Mouse (Mus musculus) regulatory T cell (primary cell): ENCODE data around the gene Ube2c.

Experiments
- in situ Hi-C: fragments of 300-600 bp; cut with MboI, MseI; formaldehyde crosslinking; loops from one replicate; pipeline ENCODE4 v1.15.1; 2025; ENCODE audit warnings: high pct_unique_total_duplicates

The Ube2c gene

DNA sequence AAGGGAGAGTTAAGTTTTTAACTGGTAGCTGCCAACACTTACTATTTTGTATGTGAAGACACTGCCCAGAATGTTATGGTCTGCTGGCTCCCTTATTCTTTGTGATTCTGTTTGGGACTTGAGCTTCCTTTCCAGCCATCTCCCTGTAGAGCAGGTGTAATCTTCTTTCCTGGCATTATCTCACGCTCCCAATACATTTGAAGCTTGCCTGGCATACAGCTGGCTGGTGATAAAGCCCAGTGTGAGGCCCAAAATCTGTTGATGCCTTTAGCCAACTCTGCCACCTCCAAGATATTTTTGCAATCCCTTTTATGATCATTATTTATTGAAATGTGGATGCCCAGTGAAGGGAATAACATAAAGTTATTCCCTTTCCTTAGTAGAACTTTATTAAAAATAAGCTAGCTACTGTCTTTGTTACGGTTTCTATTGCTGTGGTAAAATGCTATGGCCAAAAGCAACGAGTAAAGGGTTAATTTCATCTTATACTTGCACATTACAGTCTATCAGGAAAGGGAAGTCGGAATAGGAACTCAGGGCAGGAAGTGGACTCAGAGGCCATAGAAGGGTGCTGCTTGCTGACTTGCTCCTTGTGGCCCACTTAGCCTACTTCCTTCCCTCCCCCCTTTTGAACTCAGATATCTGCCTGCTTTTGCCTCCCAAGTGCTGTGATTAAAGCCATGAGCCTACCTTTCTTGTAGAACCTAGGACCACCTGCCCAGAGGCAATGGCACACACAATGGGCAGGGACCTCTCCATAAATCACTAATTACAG, 9.5 kb upstream of the Ube2c start:
- in situ Hi-C loops, result loop anchor here (10.0 kb wide), 1 partner anchor 695 kb away; no protein-coding TSS in a partner anchor

DNA sequence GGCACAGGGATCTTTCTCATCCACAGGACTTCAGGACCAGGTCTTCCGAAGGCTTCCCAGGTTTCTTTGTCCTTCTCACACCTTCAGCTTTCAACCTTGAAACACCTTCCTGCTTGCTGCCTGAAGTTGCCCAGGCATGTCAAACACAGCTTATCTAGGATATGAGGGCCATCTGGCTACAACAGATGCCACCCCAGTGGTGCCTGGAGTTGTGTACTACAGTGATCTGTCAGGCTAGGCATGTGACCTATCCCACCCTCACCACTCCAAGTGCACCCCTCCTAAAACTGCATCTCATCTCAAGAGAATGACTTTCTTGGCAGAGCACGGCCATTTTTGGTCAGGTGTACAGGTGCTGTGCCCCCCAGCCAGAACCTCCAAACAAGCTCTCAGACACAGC, 8.2 kb upstream of the Ube2c start:
- in situ Hi-C loops, result loop anchor here (10.0 kb wide), 1 partner anchor 697 kb away; no protein-coding TSS in a partner anchor

DNA sequence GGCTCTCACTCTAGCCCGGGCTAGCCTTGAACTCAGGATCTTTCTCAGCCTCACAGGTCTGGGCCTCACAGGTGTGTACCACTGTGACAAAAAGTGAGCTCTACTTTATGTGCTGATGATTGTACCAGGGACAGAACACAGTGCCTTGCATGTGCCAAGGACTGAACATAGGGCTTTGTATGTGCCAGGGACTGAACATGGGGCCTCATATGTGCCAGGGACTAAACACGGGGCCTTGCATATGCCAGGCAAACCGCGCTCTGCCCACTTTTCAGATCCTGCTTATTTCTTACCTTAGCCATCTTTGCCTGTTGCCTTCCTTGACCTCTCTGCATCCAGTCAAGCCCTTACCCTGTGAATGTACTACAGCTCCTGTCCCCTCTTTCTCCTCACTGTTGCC, 7.7 kb upstream of the Ube2c start:
- in situ Hi-C loops, result loop anchor here (10.0 kb wide), 1 partner anchor 697 kb away; no protein-coding TSS in a partner anchor

DNA sequence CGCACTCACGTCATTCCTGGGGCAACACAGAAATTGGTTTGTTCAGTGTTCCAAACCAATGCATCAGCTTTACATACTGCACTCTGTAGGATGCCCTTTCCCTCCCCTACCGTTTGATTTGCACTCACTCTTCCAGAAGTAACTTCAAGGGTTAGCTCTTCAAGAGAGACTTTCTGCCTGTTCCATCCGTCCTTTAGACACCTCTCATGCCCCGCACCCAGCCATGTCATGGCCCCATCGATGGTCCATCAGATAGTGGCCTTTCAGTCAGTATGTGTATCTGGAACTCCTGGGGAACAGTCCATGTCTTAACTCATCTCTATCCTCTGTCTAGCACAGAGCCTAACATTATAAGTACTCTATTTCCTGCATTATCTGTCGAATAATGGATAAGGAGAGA, 7.1 kb upstream of the Ube2c start:
- in situ Hi-C loops, result loop anchor here (10.0 kb wide), 1 partner anchor 698 kb away; no protein-coding TSS in a partner anchor

DNA sequence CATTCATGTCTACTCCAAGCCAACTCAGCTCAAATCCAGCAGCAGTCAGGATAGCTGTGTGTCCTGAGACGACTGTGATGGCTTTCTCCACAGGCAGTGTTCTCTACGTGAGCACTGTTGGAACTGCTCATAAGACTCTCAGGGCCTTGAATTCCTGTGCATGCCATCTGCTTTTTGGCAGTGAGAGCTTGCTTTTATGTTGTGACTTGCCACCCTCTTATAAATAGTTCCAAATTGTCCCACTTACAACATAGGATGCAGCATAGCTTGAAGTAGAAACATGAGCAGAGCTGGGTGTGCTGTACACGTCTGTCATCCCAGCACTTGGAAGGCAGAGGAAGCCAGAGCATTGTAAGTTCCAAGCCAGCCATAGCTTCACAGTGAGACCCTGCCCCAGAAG, 3.9 kb upstream of the Ube2c start:
- in situ Hi-C loops, result loop anchor here (10.0 kb wide), 1 partner anchor 701 kb away; no protein-coding TSS in a partner anchor

DNA sequence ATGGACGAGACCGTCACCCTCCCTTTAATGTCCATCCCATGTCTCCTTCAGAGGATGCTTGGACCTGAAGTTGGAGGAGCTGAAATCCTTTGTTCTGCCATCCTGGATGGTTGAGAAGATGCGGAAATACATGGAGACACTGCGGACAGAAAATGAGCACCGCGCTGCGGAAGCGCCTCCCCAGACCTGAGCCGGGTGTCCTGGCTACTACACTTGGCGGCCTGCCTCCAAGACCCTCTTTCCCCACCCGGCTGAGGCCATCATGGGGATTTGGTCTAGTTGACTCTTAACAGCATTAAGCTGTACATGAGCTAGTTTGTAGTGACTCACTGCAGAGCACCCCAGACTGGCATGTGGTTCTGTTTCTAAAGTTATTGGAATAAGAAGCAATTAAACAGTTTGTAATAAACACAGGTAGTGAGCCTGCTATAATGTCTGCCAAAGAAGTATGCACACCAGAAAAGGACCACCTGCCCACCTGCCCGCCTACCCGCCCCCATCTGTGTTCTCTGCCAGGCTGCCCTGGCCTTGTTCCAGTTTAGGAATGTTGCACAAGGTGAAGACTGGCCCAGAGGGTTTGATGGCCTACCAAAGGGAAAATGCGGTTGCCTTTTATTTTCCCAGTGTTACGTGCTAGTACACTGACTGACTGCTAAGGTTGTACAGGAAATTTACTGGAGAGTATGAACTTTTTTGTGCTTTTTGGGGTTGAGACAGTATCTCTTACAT, 1.7 kb upstream of the Ube2c start:
- in situ Hi-C loops, result loop anchor here (10.0 kb wide), 1 partner anchor 703 kb away; no protein-coding TSS in a partner anchor

DNA sequence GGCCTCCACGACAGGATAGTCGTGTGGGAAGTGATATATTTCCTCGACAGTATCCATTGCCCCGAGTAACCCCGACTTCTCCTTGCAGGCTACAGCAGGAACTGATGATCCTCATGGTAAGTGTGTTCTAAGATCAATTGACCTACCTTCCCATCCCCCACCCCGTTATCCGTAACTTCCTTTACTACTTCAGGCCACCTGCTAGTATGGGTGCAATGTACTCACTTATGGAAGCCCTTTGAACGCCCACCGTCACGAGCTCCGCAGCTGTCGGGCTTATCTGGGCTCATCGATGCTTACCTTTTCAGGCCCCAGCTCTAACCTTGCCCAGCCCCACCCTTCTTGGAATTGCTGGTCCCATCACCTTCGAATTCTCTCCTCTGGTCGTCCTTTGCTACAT, 581 bp downstream of the Ube2c start:
- in situ Hi-C loops, result no loop called here

DNA sequence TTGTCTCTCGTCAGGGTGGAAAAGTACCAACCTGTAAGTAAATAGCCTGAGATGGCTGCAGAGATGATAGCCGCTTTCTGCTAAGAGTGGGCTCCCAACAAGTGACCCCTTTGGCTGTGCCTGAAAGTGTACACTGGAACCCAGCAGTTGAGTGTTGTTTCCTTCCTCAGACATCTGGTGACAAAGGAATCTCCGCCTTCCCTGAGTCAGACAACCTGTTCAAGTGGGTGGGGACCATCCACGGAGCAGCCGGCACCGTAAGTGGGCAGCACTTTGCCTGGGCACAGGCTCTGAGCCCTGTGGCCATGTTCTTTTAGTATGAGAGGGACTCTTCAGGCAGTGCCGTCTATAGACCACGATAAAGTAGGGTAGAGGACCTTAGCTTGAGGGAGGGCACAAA, 1.4 kb downstream of the Ube2c start:
- in situ Hi-C loops, result no loop called here

DNA sequence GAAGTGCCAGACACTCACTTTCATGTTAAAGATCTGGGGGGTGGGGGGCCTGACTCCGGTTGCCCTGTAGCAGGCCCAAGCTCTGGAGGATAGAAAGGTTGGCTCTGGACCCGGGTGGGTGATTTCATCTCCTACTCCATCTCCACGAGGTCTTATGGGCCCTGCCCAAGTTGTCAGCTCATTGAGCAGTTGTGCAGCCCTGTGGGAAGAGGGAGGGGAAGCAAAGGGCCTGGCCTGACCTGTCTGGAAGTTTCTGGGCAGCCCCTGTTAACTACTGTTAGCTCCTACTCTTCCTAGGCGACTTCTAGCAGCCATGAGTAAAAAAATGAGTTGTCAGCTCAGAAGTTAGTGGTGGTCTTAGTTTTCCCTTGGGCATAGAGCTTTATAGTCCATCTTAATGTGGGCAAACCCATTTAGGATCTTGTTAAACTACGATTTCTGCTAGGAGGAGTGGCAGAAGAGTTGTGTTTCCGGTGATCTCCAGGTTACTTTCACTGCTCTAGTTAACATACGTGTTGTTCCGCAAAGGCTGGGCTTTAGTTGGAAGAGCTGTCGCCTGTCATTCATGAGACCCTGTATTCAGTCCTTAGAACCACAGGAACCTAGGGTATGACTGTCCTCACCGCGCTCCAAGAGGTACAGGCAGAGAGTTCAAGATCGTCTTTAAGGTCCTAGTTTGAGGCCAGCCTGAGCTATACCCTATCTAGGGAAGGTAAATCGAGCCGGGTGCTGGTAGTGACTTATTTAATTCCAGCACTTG, 3.7 kb downstream of the Ube2c start:
- in situ Hi-C loops, result no loop called here

DNA sequence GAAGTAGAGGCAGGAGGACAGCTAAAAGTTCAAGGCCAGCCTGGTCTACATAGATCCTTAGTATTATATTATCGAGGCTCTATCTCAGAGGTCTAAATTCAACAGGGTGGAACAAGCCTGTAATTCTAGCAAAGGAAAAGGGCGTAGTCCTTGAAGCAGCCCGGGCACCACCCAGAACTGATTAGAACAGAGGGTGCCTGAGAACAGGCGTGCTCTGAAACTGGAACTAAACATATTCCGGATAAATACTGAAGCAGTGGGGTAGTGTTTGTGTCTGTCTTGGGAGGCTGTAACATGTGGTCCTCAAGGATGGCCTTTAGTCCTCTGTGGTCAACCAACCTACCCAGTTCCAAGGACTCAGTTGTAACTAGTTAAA, 4.3 kb downstream of the Ube2c start:
- in situ Hi-C loops, result no loop called here

DNA sequence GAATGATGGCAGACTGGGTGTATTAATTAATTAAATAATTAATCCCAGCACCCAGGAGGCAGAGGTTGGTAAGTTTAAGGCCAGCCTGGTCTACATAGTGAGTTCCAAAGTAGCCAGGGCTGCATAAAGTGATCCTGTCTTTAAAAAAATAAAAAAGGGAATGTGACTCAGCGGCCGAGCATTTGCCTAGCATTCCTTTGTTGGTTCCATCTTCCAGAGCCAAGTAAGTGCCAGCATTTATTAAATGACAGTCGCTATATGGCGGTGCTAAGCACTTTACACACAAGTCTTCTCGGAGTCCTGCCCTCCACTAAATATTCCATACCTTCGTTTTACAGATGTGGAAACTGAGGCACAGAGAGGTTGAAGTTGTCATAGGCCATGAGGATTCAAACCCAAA, 6.4 kb downstream of the Ube2c start:
- in situ Hi-C loops, result no loop called here

DNA sequence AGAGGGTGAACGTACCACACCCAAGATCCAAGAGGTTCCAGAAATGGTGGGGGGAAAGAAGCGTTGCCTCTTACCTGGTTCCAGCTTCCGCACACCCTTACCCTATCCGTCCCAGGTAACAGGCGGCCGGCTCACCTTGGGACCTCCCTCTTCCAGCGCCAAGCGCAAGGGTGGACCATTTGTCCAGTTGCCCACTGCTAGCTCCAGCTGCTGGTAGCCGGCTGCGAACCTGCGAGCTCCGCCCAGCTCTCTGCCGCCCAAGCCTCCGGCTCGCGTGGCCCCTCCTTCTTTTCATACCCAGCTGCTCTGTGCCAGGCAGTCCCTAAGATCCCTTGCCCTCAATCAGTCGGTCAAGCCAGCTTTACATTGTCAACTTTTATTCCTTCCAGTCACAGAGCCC, 7.1 kb downstream of the Ube2c start:
- in situ Hi-C loops, result no loop called here

DNA sequence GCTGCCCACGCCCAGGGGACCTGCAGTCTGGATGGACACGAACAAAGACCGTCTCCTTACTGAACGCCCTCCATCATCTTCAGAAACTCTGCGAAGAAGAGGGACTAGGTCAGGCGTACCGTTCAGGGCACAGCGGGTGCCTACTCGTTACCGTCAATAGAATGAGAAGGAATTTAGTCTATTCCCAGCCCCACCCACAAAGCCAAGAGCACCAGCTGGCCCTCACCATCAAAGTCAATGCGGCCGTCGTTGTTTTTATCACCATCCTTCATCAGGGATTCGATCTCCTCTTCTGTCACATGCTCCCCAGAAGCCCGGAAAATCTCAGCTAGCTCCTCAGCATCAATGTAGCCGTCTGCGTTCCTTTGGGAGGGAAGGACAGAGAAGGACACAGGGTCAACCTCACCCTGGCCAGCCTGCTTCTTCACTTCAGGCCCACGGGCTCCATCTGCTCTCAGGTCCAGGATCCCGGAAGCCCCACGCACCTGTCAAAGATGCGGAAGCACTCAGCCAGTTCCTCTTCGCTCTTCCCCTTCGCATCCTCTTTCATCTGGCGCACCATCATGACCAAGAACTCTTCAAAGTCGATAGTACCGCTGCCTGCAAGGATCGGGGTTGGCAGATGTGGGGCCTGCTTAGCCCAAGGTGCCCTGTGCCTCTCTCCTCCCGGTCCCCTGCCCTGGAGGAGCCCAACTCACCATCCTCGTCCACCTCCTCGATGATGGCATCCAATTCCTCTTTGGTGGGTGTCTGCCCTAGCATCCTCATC, 7.7 kb downstream of the Ube2c start:
- in situ Hi-C loops, result no loop called here

DNA sequence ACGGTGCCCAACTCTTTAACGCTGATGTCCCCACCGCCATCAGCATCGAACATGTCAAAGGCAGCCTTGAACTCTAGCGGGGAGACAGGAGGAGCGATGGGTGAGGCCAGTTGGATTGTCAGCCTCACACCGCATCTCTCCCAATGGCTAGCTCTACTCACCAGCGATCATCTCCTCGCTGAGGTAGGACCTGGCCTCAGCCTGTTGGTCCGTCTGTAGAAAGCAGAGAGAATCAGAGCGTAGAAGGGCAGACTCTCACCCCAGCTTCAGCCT, 8.3 kb downstream of the Ube2c start:
- in situ Hi-C loops, result no loop called here

DNA sequence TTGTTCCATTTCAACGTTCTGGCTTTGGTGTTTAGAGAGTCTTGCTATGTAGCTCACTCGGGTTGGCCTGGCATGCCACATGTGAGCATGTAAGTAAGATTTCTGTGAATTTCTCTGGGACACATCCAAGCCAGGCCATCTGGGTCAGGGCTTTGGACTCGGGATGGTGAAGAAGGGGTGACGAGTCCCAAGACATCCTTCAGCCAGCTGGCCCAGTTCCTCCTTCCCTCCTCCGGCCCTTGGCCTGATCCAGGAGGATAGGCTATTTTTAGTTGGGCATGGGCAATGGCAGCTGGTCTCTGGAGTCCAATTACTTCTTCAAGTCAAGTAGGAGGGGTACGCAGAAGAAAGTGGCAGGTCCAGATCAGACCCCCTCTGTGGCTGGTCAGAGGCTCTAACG, 9.1 kb downstream of the Ube2c start:
- in situ Hi-C loops, result no loop called here

DNA sequence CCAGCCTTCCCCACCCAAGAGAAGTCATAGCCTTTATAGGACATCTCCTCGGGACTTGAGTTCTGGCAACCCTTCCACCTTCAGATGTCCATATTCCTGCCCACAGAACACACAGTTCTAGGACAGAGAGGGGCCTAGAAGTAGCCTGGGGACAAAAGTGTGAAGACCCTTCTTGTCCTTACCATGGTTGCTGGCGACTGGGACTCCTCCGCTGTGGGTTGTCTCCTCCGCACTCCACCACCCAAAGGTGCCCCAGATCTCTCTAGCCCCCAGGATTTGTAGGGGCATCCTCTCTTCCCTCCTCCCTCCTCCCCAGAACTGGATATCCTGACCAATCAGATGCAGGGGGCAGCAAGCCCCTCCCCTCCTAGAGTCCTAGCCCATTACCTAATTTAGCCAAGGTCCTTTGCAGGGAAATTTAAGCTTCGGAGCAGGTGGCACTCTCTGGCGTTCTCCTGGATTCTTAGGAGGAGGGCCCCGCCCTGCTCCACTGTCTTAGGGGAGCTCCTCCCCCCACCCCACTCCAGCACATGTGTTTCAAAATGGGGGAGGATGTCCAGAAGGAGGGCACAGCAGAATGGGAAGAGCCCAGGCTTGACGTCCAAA, 9.9 kb downstream of the Ube2c start, which contains the start of gene Tnnc2:
Tnnc2 (minus strand) TSS at position 487 of the 606 bp plus-strand sequence.
- in situ Hi-C loops, result no loop called here

DNA sequence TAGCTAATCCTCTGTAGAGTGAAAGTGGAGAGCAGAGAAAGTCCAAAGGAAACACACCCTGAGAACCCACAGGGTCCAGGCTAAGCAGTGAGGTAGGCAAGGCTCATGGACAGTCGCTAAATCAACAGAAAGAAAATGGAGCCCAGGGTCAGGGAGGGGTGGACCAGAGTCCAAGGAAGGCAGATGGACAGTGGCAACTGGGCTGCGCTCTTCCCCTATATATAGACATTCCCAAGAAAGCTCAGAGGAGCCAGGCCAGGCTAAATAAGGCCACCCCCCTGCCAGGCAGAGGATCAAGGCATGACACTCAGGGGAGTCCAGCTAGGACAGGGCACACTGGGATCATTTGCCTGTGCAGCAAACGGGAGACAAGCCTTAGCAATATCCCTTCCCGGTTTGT, 12.2 kb downstream of the Ube2c start:
- in situ Hi-C loops, result no loop called here

DNA sequence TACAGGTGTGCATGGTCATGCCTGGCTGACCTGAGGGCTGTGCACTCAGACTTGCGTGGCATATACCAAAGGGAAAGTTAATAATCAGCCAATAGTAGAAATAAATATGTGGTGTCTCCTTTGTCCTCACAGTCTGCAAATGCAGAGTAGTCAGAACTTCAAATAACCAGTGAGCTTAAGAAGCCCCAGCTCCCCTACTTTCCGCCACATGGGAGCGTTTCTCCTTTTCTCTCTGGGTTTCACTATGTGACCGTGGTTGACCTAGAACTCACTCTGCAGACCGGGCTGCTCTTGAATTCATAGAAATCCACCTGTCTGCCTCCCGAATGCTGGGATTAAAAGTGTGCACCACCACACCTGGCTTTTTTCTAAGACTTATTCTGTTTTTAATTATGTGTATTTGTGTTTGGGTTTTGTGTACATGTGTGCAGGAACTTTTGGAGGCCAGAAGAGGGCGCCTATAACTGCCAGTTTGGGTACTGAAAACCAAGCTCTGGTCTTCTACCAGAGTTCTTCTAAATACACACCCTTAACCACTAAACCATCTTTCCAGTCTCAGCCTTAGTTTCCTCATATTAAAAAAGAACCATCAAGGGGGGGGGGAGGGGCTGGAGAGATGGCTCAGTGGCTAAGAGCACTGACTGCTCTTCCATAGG, 14.4 kb downstream of the Ube2c start:
- in situ Hi-C loops, result no loop called here

DNA sequence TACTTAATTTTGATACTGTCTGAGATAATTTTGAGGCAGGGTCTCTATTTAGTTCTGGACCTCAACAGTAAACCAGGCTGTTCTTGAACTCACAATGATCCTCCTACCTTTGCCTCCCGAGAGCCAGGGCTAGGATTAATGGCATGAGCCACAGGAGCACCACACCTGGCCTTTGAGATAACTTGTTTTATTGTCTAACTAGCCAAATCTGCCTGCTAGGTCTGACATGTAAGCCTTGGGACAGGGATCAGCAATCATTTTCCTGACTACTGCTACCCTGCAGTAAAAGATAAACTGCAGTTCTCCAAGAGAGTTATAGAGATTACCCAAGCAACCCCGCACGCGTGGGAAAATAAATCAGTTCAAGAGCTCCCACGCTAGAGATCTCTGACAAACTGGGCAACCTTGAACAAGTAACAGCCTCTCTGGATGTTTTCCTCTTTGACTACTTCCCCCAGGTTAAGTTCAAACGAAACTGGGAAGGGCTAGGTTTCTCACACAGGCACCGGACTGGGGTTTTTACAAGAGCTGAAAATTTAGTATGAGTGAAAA, 15.2 kb downstream of the Ube2c start:
- in situ Hi-C loops, result no loop called here
